Mouse (Mus musculus) adrenal gland, postnatal 25 days (tissue): ENCODE data around the gene Tas2r117. TPM values are rescaled to one million over a fixed set of nuclear protein-coding genes. Genes with fewer than 3 reads are reported as not detected.

Experiments
- DNase-seq: peaks from one replicate; pipeline ENCODE4 v3.0.0; 2021; ENCODE audit warnings: mixed read lengths
- long read RNA-seq: library from polyadenylated mRNA; stranded (forward); transcript quantifications from one replicate; pipeline ENCODE4 v2.0.0, GENCODE M21; 2021
- total RNA-seq: library from RNA; stranded (reverse); gene quantifications from 2 replicates; pipeline ENCODE4 v1.2.3, GENCODE M21; 2021

The Tas2r117 gene
- not detected in 2 replicates for total RNA-seq
- long read RNA-seq: 0 reads

GRCm38 (mm10) chr6:132802518-132802917 is at the start of gene Tas2r117:
TSS of gene Tas2r117 (plus strand) at chr6:132802818.
- no peak for DNase-seq

GRCm38 (mm10) chr6:132754430-132754829 is 48.2 kb upstream of the Tas2r117 start, which contains the start of gene Tas2r124:
TSS of gene Tas2r124 (plus strand) at chr6:132754730.
- no peak for DNase-seq

- no peak for DNase-seq
Observed at GRCm38 (mm10) chr6:132761831-132762230, 40.8 kb upstream of the Tas2r117 start, which contains the start of gene Tas2r102. TSS of gene Tas2r102 (plus strand) at chr6:132762131.

- DNase-seq: no peak
Observed at GRCm38 (mm10) chr6:132778062-132778461, 24.6 kb upstream of the Tas2r117 start, which contains the start of gene Tas2r136. TSS of gene Tas2r136 (minus strand) at chr6:132778162.

- no peak for DNase-seq
Observed at GRCm38 (mm10) chr6:132795393-132795792, 7.2 kb upstream of the Tas2r117 start.

GRCm38 (mm10) chr6:132846842-132847241 is 44.2 kb downstream of the Tas2r117 start, which contains the start of gene Tas2r123:
TSS of gene Tas2r123 (plus strand) at chr6:132847142.
- DNase-seq: no peak

Other genes starting within 250 kb of the Tas2r117 start
- gene Prh1, start 233.0 kb upstream of the Tas2r117 start, total RNA-seq: not detected in 2 replicates
- gene Prp2, start 206.9 kb upstream of the Tas2r117 start, total RNA-seq: not detected in 2 replicates
- gene A630073D07Rik, start 151.3 kb upstream of the Tas2r117 start, total RNA-seq: not detected in 2 replicates
- not detected in 2 replicates for gene Tas2r120, start 145.9 kb upstream of the Tas2r117 start, total RNA-seq
- not detected in 2 replicates for gene Tas2r121, start 101.8 kb upstream of the Tas2r117 start, total RNA-seq
- gene Tas2r122, start 90.9 kb upstream of the Tas2r117 start, total RNA-seq: not detected in 2 replicates
- gene Tas2r115, start 64.8 kb upstream of the Tas2r117 start, total RNA-seq: not detected in 2 replicates
- not detected in 2 replicates for gene Tas2r124, start 48.1 kb upstream of the Tas2r117 start, total RNA-seq
- gene Tas2r102, start 40.7 kb upstream of the Tas2r117 start, total RNA-seq: not detected in 2 replicates
- gene Tas2r136, start 24.7 kb upstream of the Tas2r117 start, total RNA-seq: not detected in 2 replicates
- gene Tas2r123, start 44.3 kb downstream of the Tas2r117 start, total RNA-seq: not detected in 2 replicates
- gene Tas2r116, start 52.6 kb downstream of the Tas2r117 start, total RNA-seq: not detected in 2 replicates
- gene Tas2r110, start 65.2 kb downstream of the Tas2r117 start, total RNA-seq: not detected in 2 replicates
- gene Tas2r113, start 90.2 kb downstream of the Tas2r117 start, total RNA-seq: not detected in 2 replicates
- not detected in 2 replicates for gene Tas2r125, start 106.8 kb downstream of the Tas2r117 start, total RNA-seq
- not detected in 2 replicates for gene Tas2r129, start 148.3 kb downstream of the Tas2r117 start, total RNA-seq
- not detected in 2 replicates for gene Tas2r131, start 155.1 kb downstream of the Tas2r117 start, total RNA-seq
- not detected in 2 replicates for gene Tas2r109, start 178.1 kb downstream of the Tas2r117 start, total RNA-seq
- not detected in 2 replicates for gene Tas2r103, start 234.3 kb downstream of the Tas2r117 start, total RNA-seq